Mouse (Mus musculus): Measurements from ENCODE around the gene Polr1d. TPM values are rescaled to one million over a fixed set of nuclear protein-coding genes. Genes with fewer than 3 reads are reported as not detected.

Polr1d gene
- 112 to 119 TPM (median 113 TPM) in 4 replicates for total RNA-seq (2023; ENCODE audit: inconsistent age)

DNA sequence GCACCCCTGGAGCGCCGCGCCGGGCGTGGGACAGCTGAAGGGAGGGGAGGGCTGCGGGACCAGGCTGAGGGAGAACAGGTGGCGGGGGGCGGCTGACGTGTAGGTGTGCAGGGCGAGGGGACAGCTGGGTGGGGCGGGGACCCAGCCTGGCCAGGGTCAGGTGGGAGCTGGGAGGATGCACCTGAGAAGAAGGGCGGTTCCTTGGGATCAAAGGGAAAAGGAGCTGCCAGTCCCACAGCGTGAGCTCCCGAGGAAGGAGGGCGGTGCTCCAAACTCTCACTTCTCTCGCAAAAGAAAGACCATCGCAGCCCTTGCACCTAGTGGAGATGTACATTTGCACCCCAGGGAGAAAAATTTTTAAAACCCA lies at the start of gene Polr1d:
Gene Polr1d, plus strand, starts transcription at position 252 of the 367 bp plus-strand sequence.

DNA sequence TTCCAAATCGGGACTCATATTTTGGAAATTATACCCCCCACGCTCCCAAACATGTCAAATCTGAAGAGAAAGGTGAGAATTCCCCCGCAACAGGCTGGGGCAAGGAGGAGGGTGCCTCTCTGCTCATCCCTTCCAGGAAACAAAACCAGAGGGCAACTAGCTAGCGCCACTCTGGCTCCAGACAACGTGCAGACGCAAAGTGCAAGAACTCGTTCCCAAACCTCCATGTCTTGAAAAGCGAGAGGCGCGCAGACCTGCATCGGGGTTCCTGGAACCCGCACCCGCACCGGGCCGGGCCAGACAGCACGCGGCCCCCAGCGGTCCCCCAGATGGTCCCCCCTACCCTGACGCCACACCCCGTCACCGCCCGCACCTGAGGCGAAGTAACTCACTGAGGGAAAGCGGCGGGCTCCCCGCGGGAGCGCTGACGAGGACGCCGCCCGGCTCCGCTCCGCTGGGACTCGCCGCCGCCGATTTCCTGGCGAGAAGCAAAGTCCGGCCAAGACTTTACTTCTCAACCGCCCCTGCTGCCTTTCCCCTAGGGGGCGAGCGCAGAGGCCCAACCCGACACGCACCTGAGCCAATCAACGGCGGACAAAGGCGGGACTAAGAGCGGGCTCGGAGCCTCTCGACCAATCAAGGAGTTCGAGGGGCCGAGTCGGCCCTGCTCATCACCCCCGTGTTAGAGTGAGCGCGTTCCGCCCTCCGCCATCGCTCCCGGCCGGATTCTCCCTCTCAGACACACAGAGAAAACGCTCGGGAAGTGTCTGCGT lies 638 bp upstream of the Polr1d start, which contains the start of gene Lnx2:
Gene Lnx2, minus strand, starts transcription at position 561 of the 773 bp plus-strand sequence.

Other genes starting within 250 kb of the Polr1d start
- 631 to 695 TPM (median 644 TPM) in 4 replicates for gene Rpl21, start 244.2 kb upstream of the Polr1d start, total RNA-seq (2023; ENCODE audit: inconsistent age)
- 0.48 to 1.1 TPM (median 0.92 TPM) in 4 replicates for gene Rasl11a, start 232.0 kb upstream of the Polr1d start, total RNA-seq (2023; ENCODE audit: inconsistent age)
- gene Gtf3a, start 128.4 kb upstream of the Polr1d start, total RNA-seq (2023; ENCODE audit: inconsistent age) = 28.3 to 32.6 TPM (median 31.9 TPM) in 4 replicates
- 10.8 to 17.5 TPM (median 17.0 TPM) in 4 replicates for gene Mtif3, start 113.2 kb upstream of the Polr1d start, total RNA-seq (2023; ENCODE audit: inconsistent age)
- 30.7 to 34.4 TPM (median 32.7 TPM) in 4 replicates for gene Lnx2, start 464 bp upstream of the Polr1d start, total RNA-seq (2023; ENCODE audit: inconsistent age)
- not detected in 4 replicates for gene Gsx1, start 111.6 kb downstream of the Polr1d start, total RNA-seq (2023; ENCODE audit: inconsistent age)
- gene Pdx1, start 192.9 kb downstream of the Polr1d start, total RNA-seq (2023; ENCODE audit: inconsistent age) = not detected in 4 replicates
- gene Cdx2, start 230.2 kb downstream of the Polr1d start, total RNA-seq (2023; ENCODE audit: inconsistent age) = 0.22 TPM in 1 of 4 replicates, not detected in the others
- not detected in 4 replicates for gene Urad, start 245.4 kb downstream of the Polr1d start, total RNA-seq (2023; ENCODE audit: inconsistent age)